Mouse (Mus musculus): ENCODE data around the gene Cilp2.

Cilp2 gene

GRCm38 (mm10) chr8:69874654-69875053 is 12.8 kb downstream of the Cilp2 start:
- no peak for DNase-seq (ENCODE audit: low read depth, low spot score)

- DNase-seq (ENCODE audit: low read depth, low spot score): peak; percentile 72
Observed at GRCm38 (mm10) chr8:69874155-69874554, 13.3 kb downstream of the Cilp2 start.

GRCm38 (mm10) chr8:69870907-69871306 is 16.6 kb downstream of the Cilp2 start:
- DNase-seq (ENCODE audit: low read depth, low spot score): no peak

- DNase-seq (ENCODE audit: low read depth, low spot score): no peak
Observed at GRCm38 (mm10) chr8:69870003-69870765, 17.3 kb downstream of the Cilp2 start.

GRCm38 (mm10) chr8:69867696-69868326 is 19.7 kb downstream of the Cilp2 start:
- DNase-seq (ENCODE audit: low read depth, low spot score): no peak

GRCm38 (mm10) chr8:69864180-69864579 is 23.3 kb downstream of the Cilp2 start:
- DNase-seq (ENCODE audit: low read depth, low spot score): no peak

- no peak for DNase-seq (ENCODE audit: low read depth, low spot score)
Observed at GRCm38 (mm10) chr8:69863387-69864020, 24.0 kb downstream of the Cilp2 start.

GRCm38 (mm10) chr8:69861251-69861650 is 26.2 kb downstream of the Cilp2 start:
- no peak for DNase-seq (ENCODE audit: low read depth, low spot score)

GRCm38 (mm10) chr8:69860807-69861206 is 26.7 kb downstream of the Cilp2 start:
- DNase-seq (ENCODE audit: low read depth, low spot score): peak; percentile 84

- peak; percentile 63 for DNase-seq (ENCODE audit: low read depth, low spot score)
Observed at GRCm38 (mm10) chr8:69853869-69854268, 33.6 kb downstream of the Cilp2 start.

- peak; percentile 30 for DNase-seq (ENCODE audit: low read depth, low spot score)
Observed at GRCm38 (mm10) chr8:69850926-69851506, 36.5 kb downstream of the Cilp2 start.

- peak; percentile 85 for DNase-seq (ENCODE audit: low read depth, low spot score)
Observed at GRCm38 (mm10) chr8:69849899-69850298, 37.6 kb downstream of the Cilp2 start.

GRCm38 (mm10) chr8:69848951-69849350 is 38.5 kb downstream of the Cilp2 start:
- DNase-seq (ENCODE audit: low read depth, low spot score): peak; percentile 94

GRCm38 (mm10) chr8:69847167-69848065 is 40.1 kb downstream of the Cilp2 start:
- peak; percentile 59 for DNase-seq (ENCODE audit: low read depth, low spot score)

- peak; percentile 44 for DNase-seq (ENCODE audit: low read depth, low spot score)
Observed at GRCm38 (mm10) chr8:69837057-69837682, 50.3 kb downstream of the Cilp2 start.

GRCm38 (mm10) chr8:69832298-69832853 is 55.1 kb downstream of the Cilp2 start, which contains the start of gene Pbx4:
Gene Pbx4, plus strand, starts transcription at chr8:69832491.
- peak; percentile 98 for DNase-seq (ENCODE audit: low read depth, low spot score)

Data from ZHBTc4 (cell line).